Mouse (Mus musculus) E14TG2a.4 (cell line): Measurements from ENCODE around the gene Lep.

Source experiments
- CTCF ChIP-seq: conservative IDR thresholded peaks from 2 replicates; pipeline ENCODE4 v1.5.1; 2014; ENCODE audit warnings: low read length
- NANOG ChIP-seq: IDR thresholded peaks from 2 replicates; pipeline ENCODE4 v1.6.1; 2014; ENCODE audit warnings: borderline replicate concordance, low read length, mixed read lengths

DNA sequence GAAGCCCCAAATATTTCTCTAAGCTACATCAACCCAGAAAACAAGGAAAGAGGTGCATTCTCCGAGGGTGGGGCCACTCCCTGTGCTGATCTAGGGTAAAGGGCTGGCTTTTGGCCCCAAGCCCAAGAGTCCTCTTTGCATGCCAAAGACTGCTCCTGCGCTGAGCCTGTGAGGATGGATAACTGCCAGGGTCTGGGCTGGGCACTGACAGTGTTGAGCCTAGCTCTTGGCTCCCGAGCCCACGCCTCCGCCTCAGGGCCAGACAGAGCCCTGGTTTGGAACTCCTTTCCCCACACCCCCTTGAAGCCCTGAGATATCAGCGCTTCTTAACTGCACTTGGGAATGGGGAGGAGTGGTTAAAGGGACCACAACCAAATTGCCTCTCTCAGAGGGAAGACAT is 28.8 kb upstream of the Lep start:
- TF ChIP-seq CTCF (no peak), NANOG (no peak)
